Mouse (Mus musculus) sigmoid colon, adult 10 weeks (tissue): Measurements from ENCODE around the gene Vmn2r54. TPM values are rescaled to one million over a fixed set of nuclear protein-coding genes. Genes with fewer than 3 reads are reported as not detected.

ENCODE experiments used
- polyA plus RNA-seq: library from polyadenylated mRNA; stranded (reverse); fragments of 350-450 nt; fragmentation: Illumina TruSeq; extraction: RNeasy Lipid Tissue Mini Kit (QIAGEN cat#74804); gene quantifications from one replicate; pipeline ENCODE4 v1.2.3, GENCODE M21; 2014; ENCODE audit warnings: low read depth, low replicate concordance

The Vmn2r54 gene
- not detected for polyA plus RNA-seq

GRCm38 (mm10) chr7:12640219-12640618, at the start of gene Vmn2r54:
Vmn2r54 (minus strand) TSS chr7:12640319.

GRCm38 (mm10) chr7:12684903-12685302, 44.8 kb upstream of the Vmn2r54 start, which contains the start of gene Vmn2r55:
Vmn2r55 (minus strand) TSS chr7:12685003.

DNA sequence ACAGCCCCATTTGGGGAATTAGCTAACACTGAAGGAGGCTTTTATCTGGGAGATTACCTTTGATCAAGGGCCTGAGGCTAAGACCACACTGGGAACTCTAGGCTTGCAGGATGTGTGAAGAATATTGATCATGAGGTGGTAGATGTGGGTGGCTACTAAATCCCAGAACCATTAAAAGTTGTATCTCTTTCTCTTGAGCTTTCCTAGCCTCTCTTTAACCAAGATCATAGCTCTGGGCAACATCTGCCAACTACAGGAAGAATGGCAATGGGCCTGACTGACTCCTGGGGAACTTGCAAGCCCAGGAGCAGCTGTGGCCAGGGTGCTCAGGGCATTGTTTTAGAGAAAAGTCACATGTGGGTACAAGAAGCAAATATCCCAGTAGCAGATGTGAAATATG, 31.4 kb downstream of the Vmn2r54 start, which contains the start of gene Vmn2r53:
Gene Vmn2r53 (minus strand): TSS at position 101 of the 400 bp plus-strand sequence.

Other genes starting within 250 kb of the Vmn2r54 start
- gene Zfp551, start 217.6 kb downstream of the Vmn2r54 start, polyA plus RNA-seq = 2.2 TPM
- 36.8 TPM for gene Zfp606, start 162.0 kb downstream of the Vmn2r54 start, polyA plus RNA-seq
- not detected for gene 2900092C05Rik, start 127.8 kb downstream of the Vmn2r54 start, polyA plus RNA-seq
- not detected for gene Vmn2r53, start 31.5 kb downstream of the Vmn2r54 start, polyA plus RNA-seq
- gene Vmn2r55, start 44.7 kb upstream of the Vmn2r54 start, polyA plus RNA-seq = not detected
- not detected for gene Vmn2r56, start 94.7 kb upstream of the Vmn2r54 start, polyA plus RNA-seq
- gene Zscan18, start 163.3 kb upstream of the Vmn2r54 start, polyA plus RNA-seq = 0.85 TPM
- 30.5 TPM for gene Zfp329, start 178.5 kb upstream of the Vmn2r54 start, polyA plus RNA-seq
- gene Zfp110, start 194.4 kb upstream of the Vmn2r54 start, polyA plus RNA-seq = 39.9 TPM
- 3.1 TPM for gene Zfp128, start 240.9 kb upstream of the Vmn2r54 start, polyA plus RNA-seq